Mouse (Mus musculus): ENCODE measurements around the gene Tgfbr3.
"Not testable (repeated sequence)": the region's sequence is repeated elsewhere in the genome, so short reads cannot be mapped to it uniquely, and the experiment has no call there.

The Tgfbr3 gene

GRCm38 (mm10) chr5:107243445-107243844, 46.0 kb downstream of the Tgfbr3 start:
- DNase-seq (ENCODE audit: low spot score in 2 of 2), result no peak

GRCm38 (mm10) chr5:107242993-107243392, 46.4 kb downstream of the Tgfbr3 start:
- no peak for DNase-seq (ENCODE audit: low spot score in 2 of 2)

GRCm38 (mm10) chr5:107240276-107240675, 49.2 kb downstream of the Tgfbr3 start:
- no peak for DNase-seq (ENCODE audit: low spot score in 2 of 2)

GRCm38 (mm10) chr5:107237971-107238426, 51.4 kb downstream of the Tgfbr3 start:
- no peak for DNase-seq (ENCODE audit: low spot score in 2 of 2)

GRCm38 (mm10) chr5:107236975-107237374, 52.5 kb downstream of the Tgfbr3 start:
- DNase-seq (ENCODE audit: low spot score in 2 of 2), result no peak

- no peak for DNase-seq (ENCODE audit: low spot score in 2 of 2)
Measured at GRCm38 (mm10) chr5:107236039-107236438, 53.4 kb downstream of the Tgfbr3 start.

- DNase-seq (ENCODE audit: low spot score in 2 of 2), result no peak
Measured at GRCm38 (mm10) chr5:107233366-107234354, 55.8 kb downstream of the Tgfbr3 start.

- no peak for DNase-seq (ENCODE audit: low spot score in 2 of 2)
Measured at GRCm38 (mm10) chr5:107230189-107230588, 59.2 kb downstream of the Tgfbr3 start.

GRCm38 (mm10) chr5:107229037-107229436, 60.4 kb downstream of the Tgfbr3 start:
- no peak for DNase-seq (ENCODE audit: low spot score in 2 of 2)

GRCm38 (mm10) chr5:107227580-107227979, 61.8 kb downstream of the Tgfbr3 start:
- no peak for DNase-seq (ENCODE audit: low spot score in 2 of 2)

- no peak for DNase-seq (ENCODE audit: low spot score in 2 of 2)
Measured at GRCm38 (mm10) chr5:107224820-107225417, 64.5 kb downstream of the Tgfbr3 start.

- no peak for DNase-seq (ENCODE audit: low spot score in 2 of 2)
Measured at GRCm38 (mm10) chr5:107224151-107224550, 65.3 kb downstream of the Tgfbr3 start.

GRCm38 (mm10) chr5:107223483-107223882, 65.9 kb downstream of the Tgfbr3 start:
- not testable (repeated sequence) for DNase-seq (ENCODE audit: low spot score in 2 of 2)

GRCm38 (mm10) chr5:107223029-107223428, 66.4 kb downstream of the Tgfbr3 start:
- no peak for DNase-seq (ENCODE audit: low spot score in 2 of 2)

GRCm38 (mm10) chr5:107222670-107223005, 66.8 kb downstream of the Tgfbr3 start:
- no peak for DNase-seq (ENCODE audit: low spot score in 2 of 2)

- no peak for DNase-seq (ENCODE audit: low spot score in 2 of 2)
Measured at GRCm38 (mm10) chr5:107221892-107222669, 67.3 kb downstream of the Tgfbr3 start.

GRCm38 (mm10) chr5:107220936-107221335, 68.5 kb downstream of the Tgfbr3 start:
- DNase-seq (ENCODE audit: low spot score in 2 of 2), result no peak

- DNase-seq (ENCODE audit: low spot score in 2 of 2), result no peak
Measured at GRCm38 (mm10) chr5:107219883-107220282, 69.5 kb downstream of the Tgfbr3 start.

- DNase-seq (ENCODE audit: low spot score in 2 of 2), result no peak
Measured at GRCm38 (mm10) chr5:107219318-107219717, 70.1 kb downstream of the Tgfbr3 start.

GRCm38 (mm10) chr5:107218594-107218993, 70.8 kb downstream of the Tgfbr3 start:
- no peak for DNase-seq (ENCODE audit: low spot score in 2 of 2)

- DNase-seq (ENCODE audit: low spot score in 2 of 2), result no peak
Measured at GRCm38 (mm10) chr5:107217139-107217538, 72.3 kb downstream of the Tgfbr3 start.

Measured in natural killer cell, adult 2 months (primary cell).